Mouse (Mus musculus): ENCODE measurements around the gene Ripor2. TPM values are rescaled to one million over a fixed set of nuclear protein-coding genes. Genes with fewer than 3 reads are reported as not detected.
A peak's percentile ranks its signal among the peaks of the same experiment; 100 is the strongest.

Gene Ripor2
- 51.5 and 53.2 TPM in 2 replicates for total RNA-seq (2014; rRNA removed)
- polyA plus RNA-seq (2015; fragmentation: Nextera tagmentation; extraction: Ambion mirVana), result 13.8 and 21.3 TPM in 2 replicates

- Histone ChIP-seq H3K9me3 (ENCODE audit: low read length) (no peaks in the 10 kb centered on the region), H3K27ac (ENCODE audit: low read depth, low read length) (no peak within 1 kb of the TSS), H3K4me2 (ENCODE audit: low read depth) (no peak within 1 kb of the TSS), H3K4me1 (ENCODE audit: insufficient read depth) (peaks cover 8% of the 10 kb centered on the region), H3K4me3 (ENCODE audit: low read depth, low read length) (no peak within 1 kb of the TSS), H3K9ac (no peak within 1 kb of the TSS), H3K36me3 (ENCODE audit: insufficient read depth) (no peaks in the 10 kb centered on the region), H3K27me3 (ENCODE audit: insufficient read depth, low read length) (no peaks in the 10 kb centered on the region)
- DNase-seq, result no peak
- ATAC-seq, result peak; percentile 82
- WGBS, result 36% methylated on average over 10 of the region's 10 CpGs
- no peak for TF ChIP-seq CTCF (IDR thresholded peaks at IDR 0.05; ENCODE audit: low read depth)
Measured at GRCm38 (mm10) chr13:24581833-24582232, at the start of gene Ripor2. TSS of gene Ripor2 (plus strand) at chr13:24582189.

- TF ChIP-seq CTCF (IDR thresholded peaks at IDR 0.05; ENCODE audit: low read depth), result no peak
- Histone ChIP-seq H3K4me2 (ENCODE audit: low read depth) (no peak overlapping the region), H3K27me3 (ENCODE audit: insufficient read depth, low read length) (no peaks in the 10 kb centered on the region), H3K9me3 (ENCODE audit: low read length) (no peaks in the 10 kb centered on the region), H3K4me3 (ENCODE audit: low read depth, low read length) (no peak overlapping the region), H3K4me1 (ENCODE audit: insufficient read depth) (no peaks in the 10 kb centered on the region), H3K9ac (no peak overlapping the region), H3K36me3 (ENCODE audit: insufficient read depth) (no peaks in the 10 kb centered on the region), H3K27ac (ENCODE audit: low read depth, low read length) (no peak overlapping the region)
- WGBS, result 86% methylated on average over 6 of the region's 6 CpGs
- DNase-seq, result no peak
- ATAC-seq, result no peak
Measured at GRCm38 (mm10) chr13:24536531-24537167, 45.3 kb upstream of the Ripor2 start.

GRCm38 (mm10) chr13:24538012-24538411 is 44.0 kb upstream of the Ripor2 start:
- ATAC-seq, result no peak
- no peak overlapping the region for H3K9ac ChIP-seq
- H3K27ac ChIP-seq (ENCODE audit: low read depth, low read length), result no peak overlapping the region
- TF ChIP-seq CTCF (IDR thresholded peaks at IDR 0.05; ENCODE audit: low read depth), result no peak
- H3K4me1 ChIP-seq (ENCODE audit: insufficient read depth), result no peaks in the 10 kb centered on the region
- 86% methylated on average over 2 of the region's 2 CpGs for WGBS
- no peak for DNase-seq
- no peaks in the 10 kb centered on the region for H3K9me3 ChIP-seq (ENCODE audit: low read length)
- no peak overlapping the region for H3K4me3 ChIP-seq (ENCODE audit: low read depth, low read length)
- no peak overlapping the region for H3K4me2 ChIP-seq (ENCODE audit: low read depth)
- no peaks in the 10 kb centered on the region for H3K27me3 ChIP-seq (ENCODE audit: insufficient read depth, low read length)
- no peaks in the 10 kb centered on the region for H3K36me3 ChIP-seq (ENCODE audit: insufficient read depth)

GRCm38 (mm10) chr13:24538941-24539340 is 43.0 kb upstream of the Ripor2 start:
- no peaks in the 10 kb centered on the region for H3K36me3 ChIP-seq (ENCODE audit: insufficient read depth)
- 69% methylated on average over 5 of the region's 5 CpGs for WGBS
- no peak for TF ChIP-seq CTCF (IDR thresholded peaks at IDR 0.05; ENCODE audit: low read depth)
- no peak overlapping the region for H3K4me2 ChIP-seq (ENCODE audit: low read depth)
- DNase-seq (no peak), ATAC-seq (no peak)
- no peaks in the 10 kb centered on the region for H3K27me3 ChIP-seq (ENCODE audit: insufficient read depth, low read length)
- no peak overlapping the region for H3K9ac ChIP-seq
- H3K4me1 ChIP-seq (ENCODE audit: insufficient read depth), result no peaks in the 10 kb centered on the region
- H3K9me3 ChIP-seq (ENCODE audit: low read length), result no peaks in the 10 kb centered on the region
- H3K4me3 ChIP-seq (ENCODE audit: low read depth, low read length), result no peak overlapping the region
- no peak overlapping the region for H3K27ac ChIP-seq (ENCODE audit: low read depth, low read length)

GRCm38 (mm10) chr13:24545677-24546076 is 36.3 kb upstream of the Ripor2 start:
- H3K4me2 ChIP-seq (ENCODE audit: low read depth), result no peak overlapping the region
- no peak overlapping the region for H3K9ac ChIP-seq
- no peaks in the 10 kb centered on the region for H3K36me3 ChIP-seq (ENCODE audit: insufficient read depth)
- H3K4me3 ChIP-seq (ENCODE audit: low read depth, low read length), result no peak overlapping the region
- no peak for TF ChIP-seq CTCF (IDR thresholded peaks at IDR 0.05; ENCODE audit: low read depth)
- WGBS, result 58% methylated on average over 1 of the region's 1 CpGs
- no peaks in the 10 kb centered on the region for H3K9me3 ChIP-seq (ENCODE audit: low read length)
- H3K27ac ChIP-seq (ENCODE audit: low read depth, low read length), result no peak overlapping the region
- DNase-seq, result no peak
- no peaks in the 10 kb centered on the region for H3K4me1 ChIP-seq (ENCODE audit: insufficient read depth)
- H3K27me3 ChIP-seq (ENCODE audit: insufficient read depth, low read length), result no peaks in the 10 kb centered on the region
- no peak for ATAC-seq

GRCm38 (mm10) chr13:24546801-24547459 is 35.1 kb upstream of the Ripor2 start:
- ATAC-seq (no peak), DNase-seq (no peak)
- no peak overlapping the region for H3K27ac ChIP-seq (ENCODE audit: low read depth, low read length)
- no peaks in the 10 kb centered on the region for H3K4me1 ChIP-seq (ENCODE audit: insufficient read depth)
- H3K4me2 ChIP-seq (ENCODE audit: low read depth), result no peak overlapping the region
- H3K27me3 ChIP-seq (ENCODE audit: insufficient read depth, low read length), result no peaks in the 10 kb centered on the region
- no peaks in the 10 kb centered on the region for H3K36me3 ChIP-seq (ENCODE audit: insufficient read depth)
- H3K4me3 ChIP-seq (ENCODE audit: low read depth, low read length), result no peak overlapping the region
- no peaks in the 10 kb centered on the region for H3K9me3 ChIP-seq (ENCODE audit: low read length)
- WGBS, result 89% methylated on average over 12 of the region's 12 CpGs
- no peak overlapping the region for H3K9ac ChIP-seq
- no peak for TF ChIP-seq CTCF (IDR thresholded peaks at IDR 0.05; ENCODE audit: low read depth)

GRCm38 (mm10) chr13:24548911-24549310 is 33.1 kb upstream of the Ripor2 start:
- TF ChIP-seq CTCF (IDR thresholded peaks at IDR 0.05; ENCODE audit: low read depth), result no peak
- Histone ChIP-seq H3K4me3 (ENCODE audit: low read depth, low read length) (no peak overlapping the region), H3K4me1 (ENCODE audit: insufficient read depth) (no peaks in the 10 kb centered on the region), H3K9me3 (ENCODE audit: low read length) (no peaks in the 10 kb centered on the region), H3K9ac (no peak overlapping the region), H3K27ac (ENCODE audit: low read depth, low read length) (no peak overlapping the region), H3K36me3 (ENCODE audit: insufficient read depth) (no peaks in the 10 kb centered on the region), H3K27me3 (ENCODE audit: insufficient read depth, low read length) (no peaks in the 10 kb centered on the region), H3K4me2 (ENCODE audit: low read depth) (no peak overlapping the region)
- peak; percentile 21 for DNase-seq
- no peak for ATAC-seq

All from forebrain, postnatal 0 days (tissue).